Mouse (Mus musculus): Measurements from ENCODE around the gene Nsdhl.

The Nsdhl gene

DNA sequence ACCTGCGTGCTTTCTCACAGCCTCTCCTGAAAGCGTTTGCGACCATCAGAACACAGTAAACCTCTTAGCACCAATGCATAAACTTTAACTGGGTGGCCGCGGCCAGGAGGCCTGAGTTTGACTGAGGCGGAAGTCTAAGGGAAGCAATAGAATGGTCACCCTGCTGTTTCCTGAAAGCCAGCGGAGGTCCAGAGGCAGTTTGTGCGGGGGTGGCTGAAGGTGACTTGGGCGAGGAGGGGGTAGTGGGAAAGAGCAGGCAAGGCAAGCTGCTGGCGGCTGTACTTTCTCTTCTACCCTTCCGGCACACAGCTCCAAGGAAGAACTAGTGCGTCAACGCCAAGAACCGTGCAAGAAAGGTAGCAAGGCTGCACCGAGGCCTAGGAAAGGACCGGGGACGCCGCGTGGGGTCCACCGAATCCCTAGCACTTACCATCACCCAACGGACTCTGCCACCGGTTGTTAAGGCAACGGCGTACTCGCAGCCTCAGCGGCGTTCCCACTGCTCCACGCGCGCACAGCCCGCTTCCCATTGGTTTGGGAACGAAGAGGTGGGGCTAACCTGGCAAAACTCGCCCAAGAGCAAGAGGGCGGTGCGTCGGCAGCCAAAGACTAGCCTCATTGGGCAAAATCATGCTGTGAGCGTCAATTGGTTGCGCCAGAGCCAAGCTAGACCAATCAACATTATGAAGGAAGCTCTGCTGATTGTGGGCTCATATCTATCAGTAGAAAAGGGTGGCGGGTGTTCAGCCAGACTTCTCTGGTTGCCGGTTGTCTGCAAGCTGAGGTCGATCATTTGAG lies at the start of gene Nsdhl, which contains the start of gene Cetn2:
Nsdhl (plus strand) TSS at position 674 of the 798 bp plus-strand sequence.
Cetn2 (minus strand) TSS at position 528 of the 798 bp plus-strand sequence.
- peak; percentile 93 for DNase-seq

GRCm38 (mm10) chrX:72895388-72896054 lies 22.8 kb upstream of the Nsdhl start:
- DNase-seq, result peak; percentile 42

- DNase-seq, result no peak
Measured at GRCm38 (mm10) chrX:72896055-72896437, 22.3 kb upstream of the Nsdhl start.

GRCm38 (mm10) chrX:72902530-72902929 lies 15.8 kb upstream of the Nsdhl start:
- no peak for DNase-seq

- no peak for DNase-seq
Measured at GRCm38 (mm10) chrX:72907619-72908403, 10.5 kb upstream of the Nsdhl start.

GRCm38 (mm10) chrX:72908404-72908741 lies 10.0 kb upstream of the Nsdhl start:
- peak; percentile 71 for DNase-seq

GRCm38 (mm10) chrX:72911611-72912010 lies 6.7 kb upstream of the Nsdhl start:
- no peak for DNase-seq

DNA sequence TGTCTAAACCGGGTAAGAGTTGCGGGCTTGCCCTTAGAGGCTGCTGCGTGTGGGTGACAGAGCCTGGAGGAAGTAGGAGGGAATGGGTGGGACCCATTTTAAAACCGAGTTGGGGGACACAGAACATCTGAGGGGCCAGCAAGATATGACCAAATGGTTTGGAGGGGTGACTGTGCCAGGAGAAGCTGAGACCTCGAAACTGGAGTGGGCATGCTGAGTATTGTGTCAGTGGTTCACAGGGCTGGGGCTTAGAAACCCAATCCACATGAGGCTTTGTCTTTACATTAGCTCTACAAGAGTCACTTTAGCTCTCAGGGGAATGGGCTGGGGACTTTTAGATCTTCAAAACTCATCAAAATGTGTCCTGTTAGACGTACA lies 314 bp downstream of the Nsdhl start:
- peak; percentile 1 for DNase-seq

GRCm38 (mm10) chrX:72921391-72921790 lies 3.0 kb downstream of the Nsdhl start:
- DNase-seq, result no peak

DNA sequence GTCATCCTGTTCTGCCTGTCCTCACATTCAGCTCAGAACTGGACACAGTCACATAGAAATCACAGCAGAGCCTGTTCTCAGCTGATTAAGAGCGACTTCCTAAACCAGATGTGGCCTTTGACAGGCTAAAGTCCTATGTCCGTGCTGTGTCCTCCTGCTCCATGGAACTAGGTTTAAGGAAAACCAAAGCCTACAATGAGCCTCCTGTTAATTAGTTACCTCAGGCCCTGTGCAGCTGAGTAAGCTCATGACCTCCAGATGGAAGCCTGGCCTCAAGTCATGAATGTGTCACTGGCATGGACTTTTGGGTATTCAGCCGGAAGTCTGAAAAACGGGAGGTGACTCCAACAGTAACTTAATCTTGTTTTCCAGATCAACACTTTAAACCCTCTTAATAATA lies 35.1 kb downstream of the Nsdhl start:
- no peak for DNase-seq

DNA sequence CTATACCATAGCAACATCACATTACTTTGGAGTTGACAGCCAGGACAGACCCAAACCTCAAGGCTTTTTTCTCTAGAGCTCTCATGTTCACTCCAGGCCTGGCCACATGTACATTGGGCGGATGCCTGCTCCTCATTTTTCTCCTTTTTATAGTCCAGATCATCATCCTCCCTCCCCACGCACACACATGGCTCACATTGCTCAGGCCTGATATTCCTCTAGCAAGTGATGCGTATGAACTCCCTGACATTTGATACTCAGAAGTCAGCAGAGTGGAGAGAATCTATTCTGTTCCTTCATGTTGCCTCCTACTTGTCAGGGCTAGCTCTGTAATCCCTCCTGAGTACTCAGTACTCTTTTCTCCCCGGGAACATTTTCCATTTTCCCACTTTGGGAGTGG lies 38.1 kb downstream of the Nsdhl start:
- DNase-seq, result no peak

DNA sequence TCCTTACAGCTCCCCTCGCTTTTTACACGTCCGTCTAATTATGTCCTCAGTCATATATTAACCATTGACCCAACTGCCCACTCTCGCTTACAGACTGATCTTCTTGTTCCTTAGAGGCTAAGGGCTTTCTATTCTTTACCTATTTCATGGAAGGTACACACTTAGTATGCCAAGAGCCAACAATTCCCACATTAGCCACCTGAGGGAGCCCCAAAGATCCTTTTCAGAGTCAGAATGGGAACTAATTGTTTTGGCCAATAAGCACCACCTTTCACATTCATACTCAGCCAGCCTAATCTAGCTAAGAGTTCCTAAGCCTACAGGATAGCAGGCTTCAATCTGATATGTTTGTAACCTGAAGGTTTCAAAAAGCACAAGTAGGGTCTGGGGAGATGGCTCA lies 42.1 kb downstream of the Nsdhl start:
- peak; percentile 1 for DNase-seq

GRCm38 (mm10) chrX:72961511-72961910 lies 43.2 kb downstream of the Nsdhl start:
- DNase-seq, result no peak

DNA sequence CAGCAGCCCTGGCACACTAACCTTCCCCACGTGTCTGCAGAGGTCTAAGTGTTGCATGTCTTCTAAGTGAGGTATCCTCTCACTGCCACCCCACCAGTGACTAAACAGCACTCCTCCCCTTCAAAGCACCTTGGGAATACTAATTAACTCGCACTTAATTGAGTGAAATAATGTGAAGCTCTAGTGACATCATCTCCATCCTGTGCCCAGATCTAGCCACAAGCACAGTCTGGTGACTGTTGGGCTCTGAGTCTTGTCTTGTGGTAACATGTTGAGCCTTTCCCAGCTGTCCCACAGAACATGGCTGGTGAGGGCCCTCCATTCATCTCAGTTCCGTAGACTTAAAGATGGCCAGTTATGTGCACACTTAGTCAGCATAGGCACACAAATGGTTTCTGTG lies 44.4 kb downstream of the Nsdhl start:
- DNase-seq, result no peak

DNA sequence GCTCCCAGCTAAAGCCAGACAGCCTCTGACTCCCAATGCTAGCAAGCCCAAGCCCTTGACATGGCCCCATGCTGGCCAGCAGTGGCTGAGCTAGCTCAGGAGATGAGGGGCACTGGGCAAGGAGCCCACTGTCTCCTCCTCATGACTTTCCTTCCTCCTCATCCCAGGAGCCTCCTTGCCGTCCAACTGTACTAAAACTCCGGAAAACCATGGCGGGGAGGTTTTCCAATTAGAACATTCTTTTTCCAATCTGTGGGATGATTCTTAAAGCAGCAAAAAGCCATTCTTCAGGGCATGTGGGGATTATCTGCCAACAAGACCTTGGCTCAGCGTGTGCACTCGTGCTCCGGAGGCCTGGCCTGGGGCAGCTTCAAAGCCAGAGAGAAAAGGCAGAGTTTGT lies 64.5 kb downstream of the Nsdhl start:
- no peak for DNase-seq

DNA sequence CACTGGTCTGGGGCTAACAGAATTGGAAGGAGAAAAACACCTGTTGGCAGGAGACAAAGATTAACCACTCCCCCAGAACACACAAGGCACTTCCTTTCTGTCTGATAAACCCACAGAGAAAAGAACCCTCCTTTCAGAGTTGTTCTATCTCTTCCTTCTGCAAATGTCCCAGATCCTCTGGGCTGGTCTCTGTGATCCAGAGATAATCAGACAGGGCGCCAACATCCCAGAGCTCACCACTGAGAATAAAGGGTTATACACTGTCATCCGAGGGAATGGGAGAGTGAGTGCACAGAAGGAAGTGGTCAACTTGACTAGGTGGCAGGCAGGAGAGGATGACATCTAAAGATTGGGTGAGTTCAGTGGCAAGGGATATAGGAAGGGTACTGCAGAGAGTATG lies 67.2 kb downstream of the Nsdhl start:
- DNase-seq, result no peak

DNA sequence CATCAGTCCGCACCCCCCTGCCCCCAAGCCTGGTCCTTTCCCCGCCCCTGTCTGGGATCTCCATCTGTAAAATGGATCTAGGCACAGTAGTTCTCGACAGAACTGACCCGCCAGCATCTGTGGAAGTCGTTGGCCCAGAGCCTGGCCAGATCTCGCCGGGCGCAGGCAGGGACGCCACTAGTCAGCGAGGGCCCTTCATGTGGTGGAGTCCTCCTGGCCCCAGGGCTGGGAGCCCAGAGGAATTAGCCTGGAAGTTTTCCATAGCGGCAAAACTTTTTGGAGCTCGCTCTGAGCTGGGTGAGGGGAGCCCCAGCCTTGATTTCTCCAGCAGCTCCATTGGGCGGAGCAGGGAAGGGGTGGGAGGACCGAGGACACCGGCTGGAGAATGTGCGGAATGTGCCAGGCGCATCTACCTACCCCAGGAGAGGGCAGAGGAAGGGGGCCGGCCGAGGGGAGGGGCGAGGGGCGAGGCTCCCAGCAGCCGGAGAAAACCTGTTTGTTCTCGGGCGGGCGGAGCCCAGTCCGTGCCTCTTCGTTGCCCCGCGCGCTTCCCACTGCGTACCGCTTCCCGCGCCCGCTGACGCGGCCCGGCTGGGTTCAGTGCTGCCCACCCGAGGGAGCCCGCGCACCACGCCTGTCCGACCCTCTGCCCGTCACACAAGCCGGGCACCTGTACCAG lies 68.6 kb downstream of the Nsdhl start, which contains the start of gene Zfp185:
Zfp185 (plus strand) TSS at position 499 of the 679 bp plus-strand sequence.
- peak; percentile 70 for DNase-seq

DNA sequence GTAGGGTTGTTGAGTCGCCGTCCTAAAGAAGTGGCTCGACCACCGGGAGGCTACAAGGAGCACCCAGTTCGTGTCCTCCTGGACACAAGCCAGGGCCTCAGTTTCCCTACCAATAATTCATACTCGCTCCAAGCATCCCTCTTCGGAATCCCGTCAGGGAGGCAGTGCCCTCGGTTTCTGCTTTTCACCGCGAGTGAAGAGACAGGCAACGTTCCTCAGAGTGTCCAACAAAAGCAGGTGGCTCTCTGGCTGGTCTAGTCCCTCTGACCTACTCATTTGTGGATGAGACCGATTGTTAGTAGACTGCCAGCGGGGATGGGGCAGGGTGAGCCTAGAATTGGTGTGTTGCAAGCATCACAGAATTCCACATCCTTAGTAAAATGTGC lies 69.2 kb downstream of the Nsdhl start:
- no peak for DNase-seq

GRCm38 (mm10) chrX:72988431-72988830 lies 70.1 kb downstream of the Nsdhl start:
- no peak for DNase-seq

DNA sequence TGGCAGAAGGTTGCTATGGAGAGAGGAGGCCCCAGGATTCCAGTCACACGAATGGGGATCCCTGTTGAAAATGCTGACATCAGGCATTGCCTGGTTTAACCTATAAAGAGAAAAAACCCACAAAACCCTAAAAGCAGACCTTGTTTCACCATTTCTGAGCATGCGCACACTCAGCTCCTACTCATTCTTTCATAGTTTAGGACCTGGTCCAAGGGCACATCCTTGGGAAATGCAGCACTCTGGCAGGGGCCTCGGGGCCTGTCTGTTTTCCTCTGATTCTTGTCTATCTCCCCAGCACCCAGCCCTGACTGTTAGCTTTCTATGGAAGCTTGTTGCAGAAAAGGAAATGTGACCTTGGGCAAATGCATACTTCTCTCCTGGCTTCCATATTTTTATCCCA lies 72.2 kb downstream of the Nsdhl start:
- no peak for DNase-seq

DNA sequence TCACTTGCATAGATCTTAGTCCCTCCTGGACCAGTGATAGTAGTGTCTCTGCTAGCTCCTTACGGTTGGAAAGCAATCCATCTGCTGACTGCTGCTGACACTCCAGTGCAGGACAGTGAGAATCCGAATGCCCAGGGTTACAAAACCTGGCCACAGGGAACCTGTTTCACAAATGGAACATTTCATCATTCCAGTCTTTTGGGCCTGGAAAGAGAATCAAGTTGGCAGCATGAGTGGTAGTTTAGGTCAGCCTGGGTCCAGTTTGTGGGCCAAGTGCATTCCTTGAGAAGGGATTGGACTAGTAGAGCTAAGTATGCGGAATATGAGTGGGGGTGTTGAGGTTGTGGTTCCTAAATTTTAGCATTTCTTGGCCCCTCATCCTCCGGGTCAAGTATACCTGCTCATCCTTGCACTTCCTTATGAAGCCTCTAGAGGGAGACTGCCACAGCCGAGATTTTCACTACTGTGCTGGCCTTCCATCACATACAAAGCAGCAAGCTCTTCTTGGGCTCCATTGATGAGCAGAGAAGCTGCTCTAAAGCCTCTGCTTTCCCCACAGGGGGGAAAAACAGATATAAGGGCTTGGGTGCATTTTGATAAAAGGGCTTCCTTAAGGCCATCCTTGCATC lies 74.0 kb downstream of the Nsdhl start:
- peak; percentile 2 for DNase-seq

- no peak for DNase-seq
Measured at GRCm38 (mm10) chrX:72995542-72995941, 77.2 kb downstream of the Nsdhl start.

GRCm38 (mm10) chrX:73003110-73003509 lies 84.8 kb downstream of the Nsdhl start:
- DNase-seq, result no peak
